Mouse (Mus musculus): ENCODE measurements at regions not wholly inside any gene's neighbourhood (a gene's known extent, or its start where the extent isn't known, plus 50 kb on each side); places are given as distances from the start of the nearest gene placed in this dataset.

- intact Hi-C loops (cut with DNase I), result no loop called here
- DNase-seq (ENCODE audit: low spot score in 2 of 2), result peak in 1 of 2 experiments; percentile 5
Observed at GRCm38 (mm10) chr9:30716421-30717170, 205.7 kb downstream of the Adamts15 start.

- DNase-seq (ENCODE audit: low spot score in 2 of 2), result no peak
- intact Hi-C loops (cut with DNase I), result no loop called here
Observed at GRCm38 (mm10) chr9:30710131-30710530, 212.1 kb downstream of the Adamts15 start.

GRCm38 (mm10) chr9:30699848-30700247, 222.4 kb downstream of the Adamts15 start:
- no peak for DNase-seq (ENCODE audit: low spot score in 2 of 2)
- intact Hi-C loops (cut with DNase I), result no loop called here

GRCm38 (mm10) chr9:30697533-30697932, 224.7 kb downstream of the Adamts15 start:
- intact Hi-C loops (cut with DNase I), result no loop called here
- no peak for DNase-seq (ENCODE audit: low spot score in 2 of 2)

GRCm38 (mm10) chr9:30668095-30668494, 241.2 kb downstream of the Snx19 start:
- intact Hi-C loops (cut with DNase I), result no loop called here
- no peak for DNase-seq (ENCODE audit: low spot score in 2 of 2)

- no peak for DNase-seq (ENCODE audit: low spot score in 2 of 2)
- intact Hi-C loops (cut with DNase I), result no loop called here
Observed at GRCm38 (mm10) chr9:30662456-30662855, 235.5 kb downstream of the Snx19 start.

- no peak for DNase-seq (ENCODE audit: low spot score in 2 of 2)
- intact Hi-C loops (cut with DNase I), result no loop called here
Observed at GRCm38 (mm10) chr9:30653961-30654360, 227.1 kb downstream of the Snx19 start.

- no peak for DNase-seq (ENCODE audit: low spot score in 2 of 2)
- intact Hi-C loops (cut with DNase I), result no loop called here
Observed at GRCm38 (mm10) chr9:30653210-30653609, 226.3 kb downstream of the Snx19 start.

- intact Hi-C loops (cut with DNase I), result no loop called here
- no peak for DNase-seq (ENCODE audit: low spot score in 2 of 2)
Observed at GRCm38 (mm10) chr9:30649392-30650054, 222.6 kb downstream of the Snx19 start.

- DNase-seq (ENCODE audit: low spot score in 2 of 2), result no peak
- intact Hi-C loops (cut with DNase I), result no loop called here
Observed at GRCm38 (mm10) chr9:30633741-30634470, 207.0 kb downstream of the Snx19 start.

- peak in 1 of 2 experiments; percentile 32 for DNase-seq (ENCODE audit: low spot score in 2 of 2)
Observed at GRCm38 (mm10) chr9:30632164-30633146, 205.5 kb downstream of the Snx19 start.

GRCm38 (mm10) chr9:30625635-30626034, 198.7 kb downstream of the Snx19 start:
- no peak for DNase-seq (ENCODE audit: low spot score in 2 of 2)
- intact Hi-C loops (cut with DNase I), result no loop called here

More at GRCm38 (mm10) chr9:30632164-30633146, 205.5 kb downstream of the Snx19 start:
- intact Hi-C loops (cut with DNase I), result no loop called here

GRCm38 (mm10) chr9:30625090-30625489, 198.2 kb downstream of the Snx19 start:
- intact Hi-C loops (cut with DNase I), result no loop called here
- DNase-seq (ENCODE audit: low spot score in 2 of 2), result no peak

- no peak for DNase-seq (ENCODE audit: low spot score in 2 of 2)
- intact Hi-C loops (cut with DNase I), result no loop called here
Observed at GRCm38 (mm10) chr9:30624481-30624880, 197.6 kb downstream of the Snx19 start.

- intact Hi-C loops (cut with DNase I), result no loop called here
- DNase-seq (ENCODE audit: low spot score in 2 of 2), result no peak
Observed at GRCm38 (mm10) chr9:30619325-30619724, 192.4 kb downstream of the Snx19 start.

- no peak for DNase-seq (ENCODE audit: low spot score in 2 of 2)
- intact Hi-C loops (cut with DNase I), result no loop called here
Observed at GRCm38 (mm10) chr9:30618181-30618580, 191.3 kb downstream of the Snx19 start.

GRCm38 (mm10) chr9:30613715-30614114, 186.8 kb downstream of the Snx19 start:
- intact Hi-C loops (cut with DNase I), result no loop called here

GRCm38 (mm10) chr9:30613003-30613552, 186.2 kb downstream of the Snx19 start:
- DNase-seq (ENCODE audit: low spot score in 2 of 2), result no peak
- intact Hi-C loops (cut with DNase I), result no loop called here

More at GRCm38 (mm10) chr9:30613715-30614114, 186.8 kb downstream of the Snx19 start:
- DNase-seq (ENCODE audit: low spot score in 2 of 2), result no peak

- no peak for DNase-seq (ENCODE audit: low spot score in 2 of 2)
- intact Hi-C loops (cut with DNase I), result no loop called here
Observed at GRCm38 (mm10) chr9:30610328-30610727, 183.4 kb downstream of the Snx19 start.
